ENCODE assay signal across 8 mouse cellular contexts in genomic region chr3:87944838-87945600, GRCm38 (mm10). TPM values are rescaled to one million over a fixed set of nuclear protein-coding genes. Genes with fewer than 3 reads are reported as not detected.
DNase-seq lines count a peak whose midpoint lies in the region; ATAC-seq and TF ChIP-seq lines count a peak whose summit lies in the region.
"Had no signal": no experiment of that assay in that cellular context is flagged by ENCODE, and none has a peak within 500 bp of the region (broad histone marks: within the 10 kb centered on the region; RNA-seq: fewer than 3 reads in every experiment).

No protein-coding gene starts in this region.

- no peak for TF ChIP-seq POLR2A in testis, adult 2 months (IDR thresholded peaks at IDR 0.05; ENCODE audit: control insufficient read depth, low read depth, low read length)

- H3K27ac ChIP-seq in testis, adult 2 months (ENCODE audit: control insufficient read depth, insufficient read depth, low read depth, low read length) = no peak overlapping the region
- 0 out of 2 replicates have a peak overlapping the region, but pooled peaks have one; percentile 34 for H3K27ac ChIP-seq in forebrain, embryonic 15.5 days (replicated peaks)
- H3K27ac ChIP-seq in hindbrain, embryonic 16.5 days (ENCODE audit: low read depth, low read length) = no peak overlapping the region
- H3K27ac ChIP-seq in intestine, postnatal 0 days (ENCODE audit: low read depth, low read length) = no peak overlapping the region

- H3K9ac ChIP-seq in forebrain, embryonic 15.5 days (replicated peaks) = no peak overlapping the region
- H3K9ac ChIP-seq in hindbrain, embryonic 16.5 days (ENCODE audit: low read depth, low read length) = no peak overlapping the region
- H3K9ac ChIP-seq in intestine, postnatal 0 days (ENCODE audit: low read depth, low read length) = no peak overlapping the region

- ATAC-seq in forebrain, embryonic 15.5 days (replicated peaks) = peak; percentile 44; the same call in 1 of the 2 replicates
- peak; percentile 46 for ATAC-seq in hindbrain, embryonic 16.5 days
- no peak for ATAC-seq in intestine, postnatal 0 days

- H3K9me3 ChIP-seq in forebrain, embryonic 15.5 days = no peaks in the 10 kb centered on the region
- no peaks in the 10 kb centered on the region for H3K9me3 ChIP-seq in hindbrain, embryonic 16.5 days (ENCODE audit: control insufficient read depth, low read length)
- H3K9me3 ChIP-seq in intestine, postnatal 0 days (ENCODE audit: control insufficient read depth) = no peaks in the 10 kb centered on the region

- no peak for DNase-seq in testis, postnatal 14 days (ENCODE audit: low spot score)
- no peak for DNase-seq in layer of hippocampus, adult 9-11 months
- DNase-seq in adrenal gland, postnatal 10 days = no peak

- TF ChIP-seq CTCF in testis, adult 2 months (IDR thresholded peaks at IDR 0.05; ENCODE audit: control insufficient read depth, insufficient read depth, insufficient replicate concordance, low read depth, low read length) = 0 out of 2 replicates have a peak, but pooled peaks have one; percentile 5
- TF ChIP-seq CTCF in intestine, postnatal 0 days (IDR thresholded peaks at IDR 0.05; ENCODE audit: low read depth) = no peak

- no peak overlapping the region for H3K4me2 ChIP-seq in forebrain, embryonic 15.5 days (replicated peaks)
- no peak overlapping the region for H3K4me2 ChIP-seq in hindbrain, embryonic 16.5 days (ENCODE audit: low read length)
- H3K4me2 ChIP-seq in intestine, postnatal 0 days (replicated peaks; ENCODE audit: low read depth) = no peak overlapping the region

- H3K4me3 ChIP-seq in testis, adult 2 months (ENCODE audit: control insufficient read depth, low read depth, low read length) = no peak overlapping the region
- H3K4me3 ChIP-seq in forebrain, embryonic 15.5 days = no peak overlapping the region
- H3K4me3 ChIP-seq in hindbrain, embryonic 16.5 days (ENCODE audit: low read length) = no peak overlapping the region
- H3K4me3 ChIP-seq in intestine, postnatal 0 days (ENCODE audit: low read depth, low read length) = no peak overlapping the region

- peaks cover 25% of the 10 kb centered on the region for H3K4me1 ChIP-seq in testis, adult 2 months (ENCODE audit: control insufficient read depth, insufficient read depth, low read length)
- peaks cover 49% of the 10 kb centered on the region for H3K4me1 ChIP-seq in forebrain, embryonic 15.5 days
- H3K4me1 ChIP-seq in hindbrain, embryonic 16.5 days (ENCODE audit: control insufficient read depth, insufficient read depth, low read depth, low read length) = peaks cover 31% of the 10 kb centered on the region
- H3K4me1 ChIP-seq in intestine, postnatal 0 days (replicated peaks; ENCODE audit: control insufficient read depth, insufficient read depth, low read length) = no peaks in the 10 kb centered on the region

- no peaks in the 10 kb centered on the region; the same call in 1 of the 2 replicates for H3K36me3 ChIP-seq in testis, adult 2 months (ENCODE audit: control insufficient read depth, insufficient read depth, low read length)
- H3K36me3 ChIP-seq in forebrain, embryonic 15.5 days = peaks cover 27% of the 10 kb centered on the region
- peaks cover 11% of the 10 kb centered on the region for H3K36me3 ChIP-seq in hindbrain, embryonic 16.5 days (ENCODE audit: control insufficient read depth, insufficient read depth, low read length)
- peaks cover 24% of the 10 kb centered on the region for H3K36me3 ChIP-seq in intestine, postnatal 0 days (ENCODE audit: control insufficient read depth, insufficient read depth)

- WGBS in forebrain, embryonic 15.5 days = 11% methylated on average over 4 of the region's 4 CpGs
- 2% methylated on average over 4 of the region's 4 CpGs for WGBS in hindbrain, embryonic 16.5 days
- WGBS in intestine, postnatal 0 days = 49% methylated on average over 4 of the region's 4 CpGs

- no peaks in the 10 kb centered on the region; the same call in none of the 2 replicates for H3K27me3 ChIP-seq in testis, adult 2 months (ENCODE audit: control insufficient read depth, insufficient read depth, low read length)
- H3K27me3 ChIP-seq in forebrain, embryonic 15.5 days = no peaks in the 10 kb centered on the region
- H3K27me3 ChIP-seq in hindbrain, embryonic 16.5 days (replicated peaks; ENCODE audit: control insufficient read depth, insufficient read depth, low read length) = no peaks in the 10 kb centered on the region; the same call in none of the 2 replicates
- peaks cover 29% of the 10 kb centered on the region for H3K27me3 ChIP-seq in intestine, postnatal 0 days (replicated peaks; ENCODE audit: control insufficient read depth, insufficient read depth, low read length)

RNA-seq across cellular contexts. Expression of gene Crabp2, which starts 3.4 kb away (rescaled TPM):
- polyA plus RNA-seq in testis, adult 2 months (2012; rRNA removed) = 0.26 and 2.0 TPM in 2 replicates
- polyA plus RNA-seq in forebrain, embryonic 15.5 days (2015; fragmentation: Nextera tagmentation; extraction: Ambion mirVana) = 14.9 and 18.4 TPM in 2 replicates
- 49.1 and 52.4 TPM in 2 replicates for polyA plus RNA-seq in hindbrain, embryonic 16.5 days (2015; fragmentation: Nextera tagmentation; extraction: Ambion mirVana)
- total RNA-seq in adrenal gland, postnatal 10 days (2021) = under 1 TPM; 0.48 to 0.76 TPM
- 0.81 and 1.9 TPM in 2 replicates for polyA plus RNA-seq in intestine, postnatal 0 days (2015; fragmentation: Nextera tagmentation; extraction: Ambion mirVana)
- polyA plus RNA-seq: large intestine, adult 2 months had no signal

RNA-seq across cellular contexts. Expression of gene Rrnad1, which starts 14.5 kb away (rescaled TPM):
- polyA plus RNA-seq in testis, adult 2 months (2012; rRNA removed) = 22.2 and 24.4 TPM in 2 replicates
- 20.1 and 20.2 TPM in 2 replicates for polyA plus RNA-seq in forebrain, embryonic 15.5 days (2015; fragmentation: Nextera tagmentation; extraction: Ambion mirVana)
- polyA plus RNA-seq in hindbrain, embryonic 16.5 days (2015; fragmentation: Nextera tagmentation; extraction: Ambion mirVana) = 20.5 and 24.8 TPM in 2 replicates
- 10 to 100 TPM; 12.4 to 16.3 TPM for total RNA-seq in adrenal gland, postnatal 10 days (2021)
- polyA plus RNA-seq in intestine, postnatal 0 days (2015; fragmentation: Nextera tagmentation; extraction: Ambion mirVana) = 5.8 and 6.1 TPM in 2 replicates

RNA-seq across cellular contexts. Expression of gene Isg20l2, which starts 14.9 kb away (rescaled TPM):
- 59.9 and 60.6 TPM in 2 replicates for polyA plus RNA-seq in testis, adult 2 months (2012; rRNA removed)
- polyA plus RNA-seq in forebrain, embryonic 15.5 days (2015; fragmentation: Nextera tagmentation; extraction: Ambion mirVana) = 49.7 and 50.0 TPM in 2 replicates
- 22.7 and 28.9 TPM in 2 replicates for polyA plus RNA-seq in hindbrain, embryonic 16.5 days (2015; fragmentation: Nextera tagmentation; extraction: Ambion mirVana)
- 10 to 100 TPM; 22.9 to 24.3 TPM for total RNA-seq in adrenal gland, postnatal 10 days (2021)
- polyA plus RNA-seq in intestine, postnatal 0 days (2015; fragmentation: Nextera tagmentation; extraction: Ambion mirVana) = 13.9 and 14.1 TPM in 2 replicates

RNA-seq across cellular contexts. Expression of gene Mrpl24, which starts 25.7 kb away (rescaled TPM):
- 79.1 and 96.3 TPM in 2 replicates for polyA plus RNA-seq in testis, adult 2 months (2012; rRNA removed)
- polyA plus RNA-seq in forebrain, embryonic 15.5 days (2015; fragmentation: Nextera tagmentation; extraction: Ambion mirVana) = 62.7 and 68.2 TPM in 2 replicates
- 48.3 and 49.1 TPM in 2 replicates for polyA plus RNA-seq in hindbrain, embryonic 16.5 days (2015; fragmentation: Nextera tagmentation; extraction: Ambion mirVana)
- total RNA-seq in adrenal gland, postnatal 10 days (2021) = 100 to 1,000 TPM; 104 to 123 TPM
- 74.9 and 79.5 TPM in 2 replicates for polyA plus RNA-seq in intestine, postnatal 0 days (2015; fragmentation: Nextera tagmentation; extraction: Ambion mirVana)

RNA-seq across cellular contexts. Expression of gene Nes, which starts 25.9 kb away (rescaled TPM):
- polyA plus RNA-seq in testis, adult 2 months (2012; rRNA removed) = 0.26 and 0.51 TPM in 2 replicates
- 50.0 and 56.7 TPM in 2 replicates for polyA plus RNA-seq in forebrain, embryonic 15.5 days (2015; fragmentation: Nextera tagmentation; extraction: Ambion mirVana)
- polyA plus RNA-seq in hindbrain, embryonic 16.5 days (2015; fragmentation: Nextera tagmentation; extraction: Ambion mirVana) = 15.6 and 20.2 TPM in 2 replicates
- 10 to 100 TPM; 17.7 to 23.3 TPM for total RNA-seq in adrenal gland, postnatal 10 days (2021)
- 9.2 and 9.5 TPM in 2 replicates for polyA plus RNA-seq in intestine, postnatal 0 days (2015; fragmentation: Nextera tagmentation; extraction: Ambion mirVana)
